Mouse (Mus musculus) spleen, embryonic (tissue): Measurements from ENCODE around the gene Mars2.

ENCODE experiments used
- CTCF ChIA-PET: fragments of 350-600 bp; sonication (Branson Sonifier 250); formaldehyde crosslinking; loops from one replicate; lab custom pipeline; 2022; lab: Charles Lee

The Mars2 gene

GRCm38 (mm10) chr1:55217191-55217590 lies 19.8 kb upstream of the Mars2 start:
- CTCF ChIA-PET = interaction anchor here (1.0 kb wide), 1 partner anchor 8 kb away, joined by 3 read pairs; no protein-coding TSS in a partner anchor

DNA sequence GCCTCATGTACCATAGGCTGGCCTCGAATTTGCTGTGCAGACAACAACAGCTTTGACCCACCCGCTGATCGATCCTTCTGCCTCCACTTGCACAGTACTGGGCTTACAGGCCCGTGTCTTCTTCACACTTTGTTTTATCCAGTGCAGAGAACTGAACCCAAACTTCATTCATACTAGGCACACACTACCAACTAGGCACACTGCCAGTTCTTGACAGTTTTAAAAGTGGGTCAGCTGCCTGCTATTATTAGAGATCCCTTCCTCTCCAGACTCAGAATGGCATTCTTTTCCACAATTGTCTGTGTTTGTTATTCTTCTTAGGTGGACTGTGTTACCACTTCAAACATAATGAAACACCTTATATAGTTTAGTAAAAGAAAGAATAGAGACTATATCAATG lies 15.6 kb upstream of the Mars2 start:
- CTCF ChIA-PET = no interaction called here

DNA sequence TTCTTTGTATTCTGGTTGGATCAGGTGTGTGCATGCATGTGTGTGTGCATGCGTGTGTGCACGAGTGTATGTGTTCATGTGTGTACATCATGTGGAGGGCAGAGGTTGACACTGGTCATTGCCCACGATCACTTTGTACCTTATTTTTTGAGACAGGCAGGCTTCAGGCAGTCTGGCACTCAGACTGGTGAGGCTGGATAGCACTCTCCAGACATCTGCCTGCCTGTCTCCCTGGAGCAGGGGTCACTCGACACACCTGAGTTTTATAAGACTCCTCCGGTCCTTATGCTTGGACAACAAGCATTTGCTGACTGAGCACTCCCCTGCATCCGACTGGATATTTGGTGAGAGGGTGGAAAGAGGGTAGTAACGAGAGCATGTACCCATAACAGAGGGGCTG lies 14.0 kb upstream of the Mars2 start:
- CTCF ChIA-PET = no interaction called here

GRCm38 (mm10) chr1:55224111-55224510 lies 12.9 kb upstream of the Mars2 start:
- CTCF ChIA-PET = interaction anchor here (0.5 kb wide), 1 partner anchor 422 kb away, joined by 5 read pairs; no protein-coding TSS in a partner anchor

DNA sequence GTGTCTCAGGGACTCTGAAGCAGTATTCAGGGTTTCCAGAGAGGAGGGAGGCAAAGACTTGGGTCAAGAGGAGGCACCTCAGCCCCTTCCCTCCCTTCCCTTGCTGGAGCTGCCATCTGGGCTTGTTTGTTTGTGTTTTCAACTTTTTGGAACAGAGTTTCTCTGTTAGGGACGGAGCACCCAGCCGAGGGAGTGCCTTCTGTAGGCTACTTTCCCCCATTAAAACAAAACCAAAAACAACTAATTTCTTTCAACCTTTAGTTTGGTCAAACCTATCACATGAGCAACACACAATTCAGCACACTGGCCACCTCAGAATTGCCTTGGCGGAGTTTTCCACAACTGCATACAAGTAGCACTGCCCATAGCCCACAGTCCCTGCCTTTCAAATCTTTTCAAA lies 11.6 kb upstream of the Mars2 start:
- CTCF ChIA-PET = interaction anchor here (0.6 kb wide), 1 partner anchor 16 kb away, joined by 4 read pairs; no protein-coding TSS in a partner anchor

GRCm38 (mm10) chr1:55226011-55226857 lies 10.7 kb upstream of the Mars2 start, which contains the start of gene Rftn2:
Rftn2 (minus strand) TSS chr1:55226782.
- CTCF ChIA-PET = interaction anchor here (0.6 to 0.7 kb wide), 2 partner anchors 8 to 17 kb away, joined by 4 read pairs; no protein-coding TSS in a partner anchor

DNA sequence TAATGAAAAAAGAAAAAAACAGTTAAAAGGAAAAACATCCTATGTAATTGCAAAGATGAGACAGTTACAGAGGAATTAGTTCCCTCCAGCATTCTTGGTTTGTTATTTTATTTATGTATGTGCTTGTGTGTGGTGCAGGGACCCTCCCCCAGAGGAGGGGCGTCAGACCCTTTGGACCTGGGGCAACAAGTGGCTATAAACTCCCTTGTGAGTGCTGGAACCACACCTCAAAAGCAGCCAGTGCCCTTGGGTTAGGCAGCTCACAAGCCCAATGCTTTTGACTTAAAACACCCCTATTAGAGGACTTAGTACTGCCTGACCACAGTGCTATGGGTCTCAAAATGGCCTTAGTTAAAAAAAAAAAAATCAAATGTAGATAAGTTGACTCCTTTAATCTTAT lies 9.6 kb upstream of the Mars2 start:
- CTCF ChIA-PET = interaction anchor here (0.5 to 0.6 kb wide), 2 partner anchors 11 to 56 kb away, joined by 3 read pairs; no protein-coding TSS in a partner anchor

DNA sequence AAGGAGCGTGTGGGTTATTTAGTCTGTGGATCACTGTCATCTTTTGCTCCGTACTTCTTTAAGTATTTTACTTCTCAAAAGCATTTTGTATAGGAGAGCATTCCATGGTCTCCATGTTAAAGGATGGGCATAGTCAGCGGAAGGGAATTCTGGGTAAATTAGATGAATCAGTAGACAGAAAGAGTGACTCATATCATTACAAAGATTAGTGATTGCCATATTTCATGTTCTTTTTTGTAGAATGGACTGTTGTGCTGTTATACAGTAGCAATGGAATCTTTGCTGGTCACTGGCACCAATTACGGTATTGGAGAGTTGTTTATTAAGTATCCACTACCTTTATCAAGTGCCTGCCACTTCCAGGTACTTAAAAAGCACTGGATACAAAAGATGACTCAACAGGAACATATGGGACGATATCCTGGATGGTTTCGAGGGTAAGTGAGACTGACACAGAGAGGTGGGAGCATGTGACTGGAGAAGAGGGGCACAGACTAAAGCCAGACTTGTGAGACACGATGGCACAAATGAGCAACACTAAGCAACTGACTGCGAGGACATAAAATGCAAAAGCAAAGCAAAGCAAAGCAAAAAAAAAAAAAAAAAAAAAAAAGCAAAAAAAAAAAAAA lies 8.6 kb upstream of the Mars2 start:
- CTCF ChIA-PET = interaction anchor here (0.6 kb wide), 2 partner anchors 31 to 36 kb away, joined by 4 to 11 read pairs; no protein-coding TSS in a partner anchor

- CTCF ChIA-PET = no interaction called here
Measured at GRCm38 (mm10) chr1:55234910-55235520, 2.0 kb upstream of the Mars2 start.

DNA sequence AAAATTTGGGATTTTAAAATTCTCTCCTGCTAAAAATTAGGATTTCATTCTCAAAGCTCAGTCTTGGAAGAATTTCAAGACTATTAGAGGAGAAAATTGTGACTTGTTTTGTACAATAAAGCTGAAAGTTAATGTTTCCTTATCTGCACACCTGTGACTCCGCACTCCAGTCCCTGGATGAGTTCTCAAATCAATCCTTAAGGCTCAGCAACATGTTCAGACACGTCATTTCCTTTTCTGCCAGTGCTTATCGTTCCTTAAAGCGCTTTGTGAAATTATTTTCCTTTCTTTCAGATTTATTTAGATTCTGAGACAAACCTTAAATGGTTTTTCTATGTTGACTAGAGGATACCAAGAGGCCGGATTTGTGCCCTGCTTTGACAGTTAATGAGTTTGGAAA lies 490 bp upstream of the Mars2 start:
- CTCF ChIA-PET = no interaction called here

GRCm38 (mm10) chr1:55237643-55238161 lies 725 bp downstream of the Mars2 start:
- CTCF ChIA-PET = interaction anchor here (0.6 to 1.0 kb wide), 2 partner anchors 22 to 32 kb away, joined by 3 read pairs; no protein-coding TSS in a partner anchor

DNA sequence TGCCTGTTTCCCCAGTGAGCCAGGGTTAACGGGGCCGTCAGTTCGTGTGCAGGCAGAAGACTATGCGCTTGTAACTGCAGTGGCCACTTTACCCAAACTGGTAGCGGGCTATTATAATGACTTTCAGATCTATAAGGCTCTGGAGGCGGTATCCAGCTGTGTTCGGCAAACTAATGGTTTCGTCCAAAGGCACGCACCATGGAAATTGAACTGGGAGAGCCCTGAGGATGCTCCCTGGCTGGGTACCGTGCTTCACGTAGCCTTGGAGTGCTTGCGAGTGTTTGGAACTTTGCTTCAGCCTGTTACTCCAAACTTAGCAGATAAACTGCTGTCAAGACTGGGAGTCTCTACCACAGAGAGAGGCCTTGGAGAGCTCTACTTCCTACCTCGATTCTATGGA lies 1.5 kb downstream of the Mars2 start:
- CTCF ChIA-PET = no interaction called here

GRCm38 (mm10) chr1:55239237-55239636 lies 2.3 kb downstream of the Mars2 start:
- CTCF ChIA-PET = interaction anchor here (0.7 to 1.3 kb wide), 4 partner anchors 9 to 144 kb away, joined by 3 to 5 read pairs (median 4); no protein-coding TSS in a partner anchor

- CTCF ChIA-PET = no interaction called here
Measured at GRCm38 (mm10) chr1:55246374-55246773, 9.4 kb downstream of the Mars2 start.

GRCm38 (mm10) chr1:55264385-55264784 lies 27.4 kb downstream of the Mars2 start:
- CTCF ChIA-PET = no interaction called here

DNA sequence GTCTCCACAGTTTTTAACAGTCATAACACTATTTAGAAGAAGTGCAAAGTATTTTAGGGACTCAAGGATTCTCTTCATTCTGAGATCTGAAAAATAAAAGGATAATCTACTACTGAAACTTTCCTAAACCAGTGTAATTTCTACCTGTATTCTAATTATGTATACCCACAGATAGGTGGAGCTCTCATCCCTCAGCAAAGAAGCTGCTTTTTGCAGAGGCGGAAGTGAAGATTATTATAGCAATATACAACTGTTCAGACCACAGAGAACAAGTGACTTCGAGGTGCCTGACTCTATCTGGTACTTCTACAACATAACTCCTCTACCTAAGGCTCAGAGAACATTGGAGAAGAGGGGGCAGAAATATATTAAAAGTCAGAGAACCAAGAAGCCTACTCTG lies 28.5 kb downstream of the Mars2 start:
- CTCF ChIA-PET = no interaction called here

GRCm38 (mm10) chr1:55279081-55279480 lies 42.1 kb downstream of the Mars2 start:
- CTCF ChIA-PET = no interaction called here
